Mouse (Mus musculus) embryonic facial prominence, embryonic 11.5 days (tissue): ENCODE measurements around the gene Myt1. TPM values are rescaled to one million over a fixed set of nuclear protein-coding genes. Genes with fewer than 3 reads are reported as not detected.
A peak's percentile ranks its signal among the peaks of the same experiment; 100 is the strongest.

Source experiments
- ATAC-seq: fragments of 200-750 bp; cut with Nextera tagmentation; replicated peaks from 2 replicates; pipeline ENCODE4 v1.8.0; 2017; ENCODE audit warnings: low read depth; ENCODE audit not compliant: insufficient number of reproducible peaks, low FRiP score, low TSS enrichment
- DNase-seq: peaks from one replicate; pipeline ENCODE4 v3.0.0-alpha.2; 2015; ENCODE audit warnings: low spot score
- H3K27ac ChIP-seq: fragments of 300-500 bp; sonication (generic); replicated peaks from 2 replicates; pipeline ENCODE4 v1.5.1; 2014; ENCODE audit warnings: mild to moderate bottlenecking, low read depth, low read length, control low read depth
- H3K27me3 ChIP-seq: fragments of 300-500 bp; sonication (generic); 2 replicates; pipeline ENCODE4 v1.6.1; 2014; ENCODE audit warnings: mild to moderate bottlenecking, low read length, moderate library complexity, mixed read lengths; ENCODE audit not compliant: control insufficient read depth, insufficient read depth
- H3K36me3 ChIP-seq: fragments of 300-500 bp; sonication (generic); replicated peaks from 2 replicates; pipeline ENCODE4 v1.6.1; 2014; ENCODE audit warnings: low read depth, mild to moderate bottlenecking, low read length, moderate library complexity, mixed read lengths; ENCODE audit not compliant: control insufficient read depth, insufficient read depth
- H3K4me1 ChIP-seq: fragments of 300-500 bp; sonication (generic); 2 replicates; pipeline ENCODE4 v1.6.1; 2014; ENCODE audit warnings: low read length, mixed read lengths; ENCODE audit not compliant: control insufficient read depth, insufficient read depth
- H3K4me2 ChIP-seq: fragments of 300-500 bp; sonication (generic); 2 replicates; pipeline ENCODE4 v1.6.1; 2014; ENCODE audit warnings: low read depth, mild to moderate bottlenecking, control low read depth, low read length, moderate library complexity
- H3K4me3 ChIP-seq: fragments of 300-500 bp; sonication (generic); 2 replicates; pipeline ENCODE4 v1.5.1; 2014; ENCODE audit warnings: low read depth, low read length, control low read depth
- H3K9ac ChIP-seq: fragments of 300-500 bp; sonication (generic); replicated peaks from 2 replicates; pipeline ENCODE4 v1.6.1; 2014; ENCODE audit warnings: mild to moderate bottlenecking, control low read depth, low read length
- H3K9me3 ChIP-seq: fragments of 300-500 bp; sonication (generic); replicated peaks from 2 replicates; pipeline ENCODE4 v1.6.1; 2016; ENCODE audit warnings: mild to moderate bottlenecking, low read length, inconsistent platforms, mixed read lengths; ENCODE audit not compliant: control insufficient read depth
- WGBS: fragments of 180-500 bp; shearing (Covaris S2); extraction: QIAGEN DNeasy Blood & Tissue Kit; methylation state at CpG from one replicate; pipeline ENCODE4 v1.1.7; 2014; 5-methylcytosine and 5-hydroxymethylcytosine counted together
- polyA plus RNA-seq: library from polyadenylated mRNA; unstranded; fragments of >200 nt; fragmentation: Nextera tagmentation; extraction: Ambion mirVana; gene quantifications from 2 replicates; pipeline ENCODE4 v1.2.1, GENCODE M21; 2014

Gene Myt1
- polyA plus RNA-seq, 1 experiment from 2014 or later = 5.8 TPM

GRCm38 (mm10) chr2:181845709-181846394, 82.7 kb downstream of the Myt1 start:
- no peak overlapping the region for H3K4me2 ChIP-seq
- ATAC-seq (no peak), DNase-seq (no peak)
- no peaks in the 10 kb centered on the region for H3K27me3 ChIP-seq
- no peak overlapping the region for H3K9ac ChIP-seq
- 84% methylated on average over 5 of the region's 5 CpGs for WGBS
- no peaks in the 10 kb centered on the region for H3K9me3 ChIP-seq
- H3K36me3 ChIP-seq = no peaks in the 10 kb centered on the region
- no peak overlapping the region for H3K4me3 ChIP-seq
- H3K27ac ChIP-seq = no peak overlapping the region
- no peaks in the 10 kb centered on the region for H3K4me1 ChIP-seq

GRCm38 (mm10) chr2:181863791-181864535, 100.8 kb downstream of the Myt1 start, which contains the start of gene Polr3k:
Polr3k (plus strand) TSS chr2:181864337.
- ATAC-seq (peak; percentile 100), DNase-seq (peak; percentile 95)
- H3K27ac ChIP-seq = no peak within 1 kb of the TSS; the same call in 1 of the 2 replicates
- WGBS = under 1% methylated on average over 35 of the region's 35 CpGs
- H3K4me1 ChIP-seq = 0 out of 2 replicates have a peak, but pooled peaks cover 2% of the 10 kb centered on the region
- H3K9ac ChIP-seq = peak within 1 kb of the TSS; percentile 83
- no peaks in the 10 kb centered on the region for H3K27me3 ChIP-seq
- no peaks in the 10 kb centered on the region for H3K36me3 ChIP-seq
- no peaks in the 10 kb centered on the region for H3K9me3 ChIP-seq
- H3K4me2 ChIP-seq = peak within 1 kb of the TSS; percentile 68
- H3K4me3 ChIP-seq = peak within 1 kb of the TSS; percentile 71

- no peak for DNase-seq
- Histone ChIP-seq H3K4me1 (0 out of 2 replicates have a peak, but pooled peaks cover 2% of the 10 kb centered on the region), H3K4me2 (peak overlapping the region; percentile 64), H3K9ac (peak overlapping the region; percentile 83), H3K27ac (no peak overlapping the region), H3K4me3 (peak overlapping the region; percentile 71), H3K36me3 (no peaks in the 10 kb centered on the region), H3K27me3 (no peaks in the 10 kb centered on the region), H3K9me3 (no peaks in the 10 kb centered on the region)
- 0% methylated on average over 22 of the region's 22 CpGs for WGBS
- ATAC-seq = peak; percentile 25; the same call in 1 of the 2 replicates
Observed at GRCm38 (mm10) chr2:181864536-181864860, 101.4 kb downstream of the Myt1 start.

GRCm38 (mm10) chr2:181866931-181867330, 103.8 kb downstream of the Myt1 start:
- Histone ChIP-seq H3K4me1 (0 out of 2 replicates have a peak, but pooled peaks cover 2% of the 10 kb centered on the region), H3K4me2 (no peak overlapping the region), H3K4me3 (no peak overlapping the region), H3K36me3 (no peaks in the 10 kb centered on the region), H3K27ac (no peak overlapping the region), H3K27me3 (no peaks in the 10 kb centered on the region), H3K9me3 (no peaks in the 10 kb centered on the region), H3K9ac (no peak overlapping the region)
- WGBS = 58% methylated on average over 5 of the region's 5 CpGs
- DNase-seq (peak; percentile 81), ATAC-seq (no peak)

- Histone ChIP-seq H3K4me3 (no peak overlapping the region), H3K27ac (no peak overlapping the region), H3K9me3 (no peaks in the 10 kb centered on the region), H3K4me1 (no peaks in the 10 kb centered on the region), H3K4me2 (no peak overlapping the region), H3K9ac (no peak overlapping the region), H3K36me3 (no peaks in the 10 kb centered on the region), H3K27me3 (no peaks in the 10 kb centered on the region)
- ATAC-seq (no peak), DNase-seq (no peak)
- WGBS = 88% methylated on average over 2 of the region's 2 CpGs
Observed at GRCm38 (mm10) chr2:181871039-181871438, 107.9 kb downstream of the Myt1 start.

Other genes starting within 250 kb of the Myt1 start
- gene Dnajc5, start 242.8 kb upstream of the Myt1 start, polyA plus RNA-seq = 77.0 and 79.1 TPM in 2 replicates
- 33.5 and 38.6 TPM in 2 replicates for gene Uckl1, start 178.4 kb upstream of the Myt1 start, polyA plus RNA-seq
- gene Prpf6, start 171.5 kb upstream of the Myt1 start, polyA plus RNA-seq = 79.0 and 80.3 TPM in 2 replicates
- gene Zfp512b, start 170.5 kb upstream of the Myt1 start, polyA plus RNA-seq = 24.4 and 31.3 TPM in 2 replicates
- 22.7 and 30.3 TPM in 2 replicates for gene Samd10, start 164.1 kb upstream of the Myt1 start, polyA plus RNA-seq
- gene Gm29797, start 106.3 kb upstream of the Myt1 start, polyA plus RNA-seq = 0.29 and 0.39 TPM in 2 replicates
- gene Sox18, start 91.7 kb upstream of the Myt1 start, polyA plus RNA-seq = 15.9 and 20.4 TPM in 2 replicates
- gene Tcea2, start 83.0 kb upstream of the Myt1 start, polyA plus RNA-seq = 21.8 and 22.5 TPM in 2 replicates
- gene Rgs19, start 69.4 kb upstream of the Myt1 start, polyA plus RNA-seq = 74.3 and 83.0 TPM in 2 replicates
- gene Lkaaear1, start 64.9 kb upstream of the Myt1 start, polyA plus RNA-seq = not detected in 2 replicates
- gene Oprl1, start 48.3 kb upstream of the Myt1 start, polyA plus RNA-seq = 4.6 and 6.1 TPM in 2 replicates
- 40.5 and 46.1 TPM in 2 replicates for gene Pcmtd2, start 74.5 kb downstream of the Myt1 start, polyA plus RNA-seq
- gene Polr3k, start 101.0 kb downstream of the Myt1 start, polyA plus RNA-seq = 100 and 101 TPM in 2 replicates
- not detected in 2 replicates for gene Gm14496, start 227.8 kb downstream of the Myt1 start, polyA plus RNA-seq